Mouse (Mus musculus): Measurements from ENCODE around the gene Dgat2. TPM values are rescaled to one million over a fixed set of nuclear protein-coding genes. Genes with fewer than 3 reads are reported as not detected.

The Dgat2 gene
- polyA plus RNA-seq, 1 experiment from 2014 or later, result 14.7 TPM

GRCm38 (mm10) chr7:99214621-99215185 lies 32.2 kb upstream of the Dgat2 start:
- Histone ChIP-seq H3K9ac (no peak overlapping the region), H3K36me3 (no peaks in the 10 kb centered on the region), H3K27me3 (no peaks in the 10 kb centered on the region), H3K4me3 (no peak overlapping the region), H3K4me1 (0 out of 2 replicates have a peak, but pooled peaks cover 10% of the 10 kb centered on the region), H3K9me3 (no peaks in the 10 kb centered on the region), H3K27ac (no peak overlapping the region), H3K4me2 (replicated peaks) (no peak overlapping the region)
- WGBS, result 76% methylated on average over 10 of the region's 10 CpGs
- ATAC-seq (ENCODE audit: insufficient number of reproducible peaks, insufficient read depth, low FRiP score, low TSS enrichment), result no peak

GRCm38 (mm10) chr7:99213686-99214085 lies 31.2 kb upstream of the Dgat2 start:
- WGBS, result 82% methylated on average over 2 of the region's 2 CpGs
- H3K9me3 ChIP-seq, result no peaks in the 10 kb centered on the region
- no peak overlapping the region for H3K9ac ChIP-seq
- no peaks in the 10 kb centered on the region for H3K36me3 ChIP-seq
- H3K4me3 ChIP-seq, result no peak overlapping the region
- H3K27me3 ChIP-seq, result no peaks in the 10 kb centered on the region
- no peak for ATAC-seq (ENCODE audit: insufficient number of reproducible peaks, insufficient read depth, low FRiP score, low TSS enrichment)
- H3K4me2 ChIP-seq (replicated peaks), result no peak overlapping the region
- no peak overlapping the region for H3K27ac ChIP-seq
- H3K4me1 ChIP-seq, result 0 out of 2 replicates have a peak, but pooled peaks cover 10% of the 10 kb centered on the region

- no peak for ATAC-seq (ENCODE audit: insufficient number of reproducible peaks, insufficient read depth, low FRiP score, low TSS enrichment)
- no peak overlapping the region for H3K27ac ChIP-seq
- H3K4me1 ChIP-seq, result 0 out of 2 replicates have a peak, but pooled peaks cover 10% of the 10 kb centered on the region
- no peaks in the 10 kb centered on the region for H3K9me3 ChIP-seq
- WGBS, result 87% methylated on average over 1 of the region's 1 CpGs
- no peak overlapping the region for H3K4me3 ChIP-seq
- H3K4me2 ChIP-seq (replicated peaks), result no peak overlapping the region
- H3K36me3 ChIP-seq, result no peaks in the 10 kb centered on the region
- H3K27me3 ChIP-seq, result no peaks in the 10 kb centered on the region
- H3K9ac ChIP-seq, result no peak overlapping the region
Measured at GRCm38 (mm10) chr7:99213056-99213455, 30.5 kb upstream of the Dgat2 start.

- ATAC-seq (ENCODE audit: insufficient number of reproducible peaks, insufficient read depth, low FRiP score, low TSS enrichment), result no peak
- H3K36me3 ChIP-seq, result no peaks in the 10 kb centered on the region
Measured at GRCm38 (mm10) chr7:99208704-99209103, 26.2 kb upstream of the Dgat2 start.

GRCm38 (mm10) chr7:99206364-99206763 lies 23.8 kb upstream of the Dgat2 start:
- H3K36me3 ChIP-seq, result no peaks in the 10 kb centered on the region
- no peaks in the 10 kb centered on the region for H3K9me3 ChIP-seq
- H3K4me3 ChIP-seq, result no peak overlapping the region
- no peak overlapping the region for H3K27ac ChIP-seq
- no peaks in the 10 kb centered on the region for H3K4me1 ChIP-seq
- H3K4me2 ChIP-seq (replicated peaks), result no peak overlapping the region
- no peak overlapping the region for H3K9ac ChIP-seq
- no peaks in the 10 kb centered on the region for H3K27me3 ChIP-seq
- no peak for ATAC-seq (ENCODE audit: insufficient number of reproducible peaks, insufficient read depth, low FRiP score, low TSS enrichment)
- 83% methylated on average over 7 of the region's 7 CpGs for WGBS

More at GRCm38 (mm10) chr7:99208704-99209103, 26.2 kb upstream of the Dgat2 start:
- H3K4me2 ChIP-seq (replicated peaks), result no peak overlapping the region
- H3K27me3 ChIP-seq, result no peaks in the 10 kb centered on the region
- H3K9me3 ChIP-seq, result no peaks in the 10 kb centered on the region
- H3K4me1 ChIP-seq, result no peaks in the 10 kb centered on the region
- no peak overlapping the region for H3K27ac ChIP-seq
- 87% methylated on average over 4 of the region's 4 CpGs for WGBS
- no peak overlapping the region for H3K9ac ChIP-seq
- no peak overlapping the region for H3K4me3 ChIP-seq

- no peak overlapping the region for H3K27ac ChIP-seq
- H3K4me3 ChIP-seq, result no peak overlapping the region
- H3K4me2 ChIP-seq (replicated peaks), result no peak overlapping the region
- no peak for ATAC-seq (ENCODE audit: insufficient number of reproducible peaks, insufficient read depth, low FRiP score, low TSS enrichment)
- 80% methylated on average over 7 of the region's 7 CpGs for WGBS
- H3K27me3 ChIP-seq, result no peaks in the 10 kb centered on the region
- H3K36me3 ChIP-seq, result no peaks in the 10 kb centered on the region
- H3K9me3 ChIP-seq, result no peaks in the 10 kb centered on the region
- H3K4me1 ChIP-seq, result no peaks in the 10 kb centered on the region
- no peak overlapping the region for H3K9ac ChIP-seq
Measured at GRCm38 (mm10) chr7:99202163-99202562, 19.6 kb upstream of the Dgat2 start.

GRCm38 (mm10) chr7:99200290-99200689 lies 17.8 kb upstream of the Dgat2 start:
- H3K9me3 ChIP-seq, result no peaks in the 10 kb centered on the region
- H3K36me3 ChIP-seq, result no peaks in the 10 kb centered on the region
- H3K27ac ChIP-seq, result no peak overlapping the region
- 40% methylated on average over 4 of the region's 4 CpGs for WGBS
- H3K9ac ChIP-seq, result no peak overlapping the region
- H3K4me3 ChIP-seq, result no peak overlapping the region
- H3K4me2 ChIP-seq (replicated peaks), result no peak overlapping the region
- ATAC-seq (ENCODE audit: insufficient number of reproducible peaks, insufficient read depth, low FRiP score, low TSS enrichment), result no peak
- no peaks in the 10 kb centered on the region for H3K4me1 ChIP-seq
- no peaks in the 10 kb centered on the region for H3K27me3 ChIP-seq

GRCm38 (mm10) chr7:99199451-99200175 lies 17.1 kb upstream of the Dgat2 start:
- H3K27me3 ChIP-seq, result no peaks in the 10 kb centered on the region
- H3K4me1 ChIP-seq, result no peaks in the 10 kb centered on the region
- no peaks in the 10 kb centered on the region for H3K9me3 ChIP-seq
- no peaks in the 10 kb centered on the region for H3K36me3 ChIP-seq
- H3K27ac ChIP-seq, result no peak overlapping the region
- ATAC-seq (ENCODE audit: insufficient number of reproducible peaks, insufficient read depth, low FRiP score, low TSS enrichment), result no peak
- H3K4me2 ChIP-seq (replicated peaks), result no peak overlapping the region
- H3K9ac ChIP-seq, result no peak overlapping the region
- H3K4me3 ChIP-seq, result no peak overlapping the region
- WGBS, result 83% methylated on average over 9 of the region's 9 CpGs

- no peak overlapping the region for H3K4me2 ChIP-seq (replicated peaks)
- H3K27me3 ChIP-seq, result no peaks in the 10 kb centered on the region
- no peaks in the 10 kb centered on the region for H3K9me3 ChIP-seq
- 82% methylated on average over 2 of the region's 2 CpGs for WGBS
- H3K27ac ChIP-seq, result no peak overlapping the region
- no peak for ATAC-seq (ENCODE audit: insufficient number of reproducible peaks, insufficient read depth, low FRiP score, low TSS enrichment)
- H3K9ac ChIP-seq, result no peak overlapping the region
- H3K4me3 ChIP-seq, result no peak overlapping the region
- no peaks in the 10 kb centered on the region for H3K36me3 ChIP-seq
- H3K4me1 ChIP-seq, result no peaks in the 10 kb centered on the region
Measured at GRCm38 (mm10) chr7:99198811-99199210, 16.3 kb upstream of the Dgat2 start.

- Histone ChIP-seq H3K27ac (no peak overlapping the region), H3K9me3 (no peaks in the 10 kb centered on the region), H3K36me3 (no peaks in the 10 kb centered on the region), H3K27me3 (no peaks in the 10 kb centered on the region), H3K4me3 (no peak overlapping the region), H3K4me1 (no peaks in the 10 kb centered on the region), H3K9ac (no peak overlapping the region), H3K4me2 (replicated peaks) (no peak overlapping the region)
- ATAC-seq (ENCODE audit: insufficient number of reproducible peaks, insufficient read depth, low FRiP score, low TSS enrichment), result no peak
- WGBS, result 65% methylated on average over 2 of the region's 2 CpGs
Measured at GRCm38 (mm10) chr7:99194511-99194910, 12.0 kb upstream of the Dgat2 start.

- Histone ChIP-seq H3K9me3 (no peaks in the 10 kb centered on the region), H3K9ac (no peak overlapping the region), H3K4me1 (no peaks in the 10 kb centered on the region), H3K4me3 (no peak overlapping the region), H3K27ac (no peak overlapping the region), H3K4me2 (replicated peaks) (no peak overlapping the region), H3K36me3 (no peaks in the 10 kb centered on the region), H3K27me3 (no peaks in the 10 kb centered on the region)
- 87% methylated on average over 4 of the region's 4 CpGs for WGBS
- ATAC-seq (ENCODE audit: insufficient number of reproducible peaks, insufficient read depth, low FRiP score, low TSS enrichment), result no peak
Measured at GRCm38 (mm10) chr7:99193926-99194325, 11.4 kb upstream of the Dgat2 start.

- no peak overlapping the region for H3K4me3 ChIP-seq
Measured at GRCm38 (mm10) chr7:99191411-99191810, 8.9 kb upstream of the Dgat2 start.

More at GRCm38 (mm10) chr7:99191411-99191810, 8.9 kb upstream of the Dgat2 start:
- Histone ChIP-seq H3K27ac (no peak overlapping the region), H3K4me1 (no peaks in the 10 kb centered on the region), H3K9ac (no peak overlapping the region), H3K27me3 (no peaks in the 10 kb centered on the region), H3K4me2 (replicated peaks) (no peak overlapping the region), H3K36me3 (no peaks in the 10 kb centered on the region), H3K9me3 (no peaks in the 10 kb centered on the region)
- no peak for ATAC-seq (ENCODE audit: insufficient number of reproducible peaks, insufficient read depth, low FRiP score, low TSS enrichment)
